Mouse (Mus musculus) heart, postnatal 36 days (tissue): ENCODE results near the gene Mup10. TPM values are rescaled to one million over a fixed set of nuclear protein-coding genes. Genes with fewer than 3 reads are reported as not detected.
"Not testable (repeated sequence)": the region's sequence is repeated elsewhere in the genome, so short reads cannot be mapped to it uniquely, and the experiment has no call there.

Source experiments
- DNase-seq, 2 experiments: peaks; one replicate each; pipeline ENCODE4 v3.0.0; 2021 to 2022
- intact Hi-C: fragments of 180-260 bp; cut with DNase I; formaldehyde crosslinking; loops from one replicate; pipeline ENCODE4 v1.15.1; 2025
- total RNA-seq, 2 experiments: library from RNA; stranded (reverse); gene quantifications; 2 replicates each; pipeline ENCODE4 v1.2.3; 2021

Mup10 gene
- total RNA-seq = under 1 TPM in 1 of 2 experiments, not detected in 1; 0.69 TPM

DNA sequence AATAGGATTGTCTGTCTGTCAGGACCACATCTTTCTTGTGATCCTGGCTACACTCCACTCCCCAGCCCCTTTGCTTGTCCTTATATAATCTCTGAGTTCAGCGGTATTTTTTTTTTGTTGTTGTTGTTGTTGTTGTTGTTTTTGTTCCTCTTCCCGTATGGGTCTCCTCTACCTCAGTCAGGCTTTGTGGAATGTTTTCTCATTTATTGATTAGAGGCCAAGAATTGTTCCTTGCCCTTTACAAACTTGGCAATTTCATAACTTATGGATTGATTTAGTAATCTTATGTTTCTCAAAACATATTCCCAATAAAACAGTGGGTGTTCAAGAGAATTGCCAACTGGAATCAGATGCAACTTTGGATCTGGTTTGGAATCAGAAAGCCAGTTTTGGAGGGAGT is at the start of gene Mup10:
Gene Mup10 (minus strand): TSS at position 101 of the 400 bp plus-strand sequence.
- DNase-seq, intact Hi-C loops: not testable (repeated sequence)

Other genes starting within 250 kb of the Mup10 start
- gene Mup9, start 160.2 kb downstream of the Mup10 start, total RNA-seq = not detected
- gene Mup1, start 80.2 kb downstream of the Mup10 start, total RNA-seq = not detected
- not detected for gene Mup11, start 80.2 kb upstream of the Mup10 start, total RNA-seq
- not detected for gene Mup12, start 159.1 kb upstream of the Mup10 start, total RNA-seq
- gene Mup22, start 239.3 kb upstream of the Mup10 start, total RNA-seq = not detected